Mouse (Mus musculus): ENCODE data around the gene Bloc1s6.

The Bloc1s6 gene

GRCm38 (mm10) chr2:122737894-122738830, at the start of gene Bloc1s6:
Gene Bloc1s6 (plus strand): TSS chr2:122738503.
- DNase-seq (ENCODE audit: low spot score), result peak; percentile 82

- no peak for DNase-seq (ENCODE audit: low spot score)
These were observed 40.8 kb upstream of the Bloc1s6 start for GRCm38 (mm10) chr2:122697526-122697925.

GRCm38 (mm10) chr2:122701012-122701411, 37.3 kb upstream of the Bloc1s6 start:
- DNase-seq (ENCODE audit: low spot score), result no peak

GRCm38 (mm10) chr2:122701871-122702180, 36.5 kb upstream of the Bloc1s6 start:
- no peak for DNase-seq (ENCODE audit: low spot score)

GRCm38 (mm10) chr2:122702181-122703036, 35.9 kb upstream of the Bloc1s6 start, which contains the start of gene Slc30a4:
Gene Slc30a4 (minus strand): TSS chr2:122702663.
- peak; percentile 72 for DNase-seq (ENCODE audit: low spot score)

- no peak for DNase-seq (ENCODE audit: low spot score)
These were observed 33.7 kb upstream of the Bloc1s6 start for GRCm38 (mm10) chr2:122704572-122704971.

GRCm38 (mm10) chr2:122708080-122708479, 30.2 kb upstream of the Bloc1s6 start:
- DNase-seq (ENCODE audit: low spot score), result no peak

- DNase-seq (ENCODE audit: low spot score), result no peak
These were observed 29.1 kb upstream of the Bloc1s6 start for GRCm38 (mm10) chr2:122709156-122709555.

- DNase-seq (ENCODE audit: low spot score), result no peak
These were observed 26.4 kb upstream of the Bloc1s6 start for GRCm38 (mm10) chr2:122711911-122712310.

GRCm38 (mm10) chr2:122712848-122713247, 25.5 kb upstream of the Bloc1s6 start:
- no peak for DNase-seq (ENCODE audit: low spot score)

- DNase-seq (ENCODE audit: low spot score), result no peak
These were observed 23.1 kb upstream of the Bloc1s6 start for GRCm38 (mm10) chr2:122715148-122715692.

GRCm38 (mm10) chr2:122716301-122716842, 21.9 kb upstream of the Bloc1s6 start:
- no peak for DNase-seq (ENCODE audit: low spot score)

GRCm38 (mm10) chr2:122719232-122719631, 19.1 kb upstream of the Bloc1s6 start:
- no peak for DNase-seq (ENCODE audit: low spot score)

- DNase-seq (ENCODE audit: low spot score), result no peak
These were observed 17.7 kb upstream of the Bloc1s6 start for GRCm38 (mm10) chr2:122720564-122720963.

- DNase-seq (ENCODE audit: low spot score), result peak; percentile 31
These were observed 12.7 kb upstream of the Bloc1s6 start for GRCm38 (mm10) chr2:122725604-122726003.

GRCm38 (mm10) chr2:122731456-122731855, 6.8 kb upstream of the Bloc1s6 start:
- DNase-seq (ENCODE audit: low spot score), result no peak

- DNase-seq (ENCODE audit: low spot score), result no peak
These were observed 720 bp downstream of the Bloc1s6 start for GRCm38 (mm10) chr2:122739023-122739422.

GRCm38 (mm10) chr2:122746461-122746860, 8.2 kb downstream of the Bloc1s6 start:
- no peak for DNase-seq (ENCODE audit: low spot score)

GRCm38 (mm10) chr2:122753739-122754343, 15.5 kb downstream of the Bloc1s6 start:
- peak; percentile 56 for DNase-seq (ENCODE audit: low spot score)

GRCm38 (mm10) chr2:122759791-122760190, 21.5 kb downstream of the Bloc1s6 start:
- no peak for DNase-seq (ENCODE audit: low spot score)

GRCm38 (mm10) chr2:122762991-122763390, 24.7 kb downstream of the Bloc1s6 start:
- no peak for DNase-seq (ENCODE audit: low spot score)

GRCm38 (mm10) chr2:122764526-122764925, 26.2 kb downstream of the Bloc1s6 start:
- no peak for DNase-seq (ENCODE audit: low spot score)
